Mouse (Mus musculus) cerebellum, adult 2 months (tissue): ENCODE data around the gene Dbf4. TPM values are rescaled to one million over a fixed set of nuclear protein-coding genes. Genes with fewer than 3 reads are reported as not detected.

Experiments used
- DNase-seq, 2 experiments: peaks; one replicate each; pipeline ENCODE4 v3.0.0; 2021
- H3K27ac ChIP-seq: fragments of 200-500 bp; 2 replicates; pipeline ENCODE4 v1.5.1; 2012; ENCODE audit warnings: low read length, control low read depth, inconsistent platforms; ENCODE audit not compliant: insufficient read depth
- H3K27me3 ChIP-seq: fragments of 200-500 bp; 2 replicates; pipeline ENCODE4 v1.6.1; 2012; ENCODE audit warnings: inconsistent platforms, mild to moderate bottlenecking, low read length, moderate library complexity; ENCODE audit not compliant: control insufficient read depth, insufficient read depth
- H3K4me1 ChIP-seq: fragments of 200-500 bp; 2 replicates; pipeline ENCODE4 v1.6.1; 2011; ENCODE audit warnings: low read length; ENCODE audit not compliant: control insufficient read depth, insufficient read depth
- H3K4me3 ChIP-seq: fragments of 200-500 bp; replicated peaks from 2 replicates; pipeline ENCODE3; 2011; ENCODE audit warnings: mild to moderate bottlenecking, low read depth, low read length, control low read depth; ENCODE audit not compliant: insufficient read depth
- CTCF ChIP-seq: fragments of 200-500 bp; IDR thresholded peaks from 2 replicates; pipeline ENCODE4 v1.5.1; 2011; ENCODE audit warnings: low read depth, mild to moderate bottlenecking, control low read depth, low read length, moderate library complexity, borderline replicate concordance; ENCODE audit not compliant: insufficient read depth
- POLR2A ChIP-seq: fragments of 200-500 bp; IDR thresholded peaks from 2 replicates; pipeline ENCODE4 v1.6.1; 2011; ENCODE audit warnings: low read length, control low read depth, borderline replicate concordance; ENCODE audit not compliant: insufficient read depth
- WGBS: fragments of 180-500 bp; shearing (Covaris S2); methylation state at CpG from one replicate; pipeline ENCODE4 v1.1.7; 2018; 5-methylcytosine and 5-hydroxymethylcytosine counted together
- polyA plus RNA-seq: library from polyadenylated mRNA; depleted of rRNA; stranded (reverse); fragments of >200 nt; gene quantifications from 2 replicates; pipeline ENCODE4 v1.2.3, GENCODE M21; 2012

Dbf4 gene
- polyA plus RNA-seq, 1 experiment, result 1.2 TPM

GRCm38 (mm10) chr5:8422932-8423928, 714 bp upstream of the Dbf4 start:
- Histone ChIP-seq H3K4me1 (no peaks in the 10 kb centered on the region), H3K4me3 (peak overlapping the region; percentile 99), H3K27ac (no peak overlapping the region), H3K27me3 (no peaks in the 10 kb centered on the region)
- 1% methylated on average over 40 of the region's 40 CpGs for WGBS
- no peak for TF ChIP-seq CTCF
- TF ChIP-seq POLR2A, result no peak
- peak in 1 of 2 experiments; percentile 24 for DNase-seq

DNA sequence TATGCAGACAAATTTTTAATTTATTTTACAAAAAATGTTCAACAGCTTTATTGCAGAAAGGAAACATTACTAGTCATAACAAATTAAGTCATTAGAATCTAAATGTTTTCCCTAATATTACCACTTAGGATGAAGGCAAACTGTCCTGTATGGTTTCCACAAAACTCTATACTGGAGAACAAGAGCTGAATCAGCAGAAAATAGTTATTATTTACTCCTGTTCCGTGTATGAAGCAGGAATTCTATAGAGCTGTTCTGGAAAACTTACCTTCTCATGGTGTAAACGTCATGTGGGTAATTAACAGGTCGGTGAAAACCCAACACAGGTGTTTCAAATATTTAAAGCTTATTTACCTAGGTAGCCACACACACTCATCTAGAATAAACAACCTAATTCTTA, 1.1 kb downstream of the Dbf4 start:
- Histone ChIP-seq H3K4me1 (no peaks in the 10 kb centered on the region), H3K4me3 (no peak overlapping the region), H3K27me3 (no peaks in the 10 kb centered on the region), H3K27ac (no peak overlapping the region)
- TF ChIP-seq CTCF (no peak), POLR2A (no peak)
- 13% methylated on average over 3 of the region's 3 CpGs for WGBS
- no peak for DNase-seq

- WGBS, result 23% methylated on average over 1 of the region's 1 CpGs
- no peak overlapping the region for H3K27ac ChIP-seq
- no peak for TF ChIP-seq CTCF
- no peak for TF ChIP-seq POLR2A
These were observed 5.1 kb downstream of the Dbf4 start for GRCm38 (mm10) chr5:8417443-8417842.

GRCm38 (mm10) chr5:8416683-8417413, 5.7 kb downstream of the Dbf4 start:
- WGBS, result 89% methylated on average over 3 of the region's 3 CpGs
- H3K27me3 ChIP-seq, result no peaks in the 10 kb centered on the region

More at GRCm38 (mm10) chr5:8417443-8417842, 5.1 kb downstream of the Dbf4 start:
- Histone ChIP-seq H3K4me3 (no peak overlapping the region), H3K27me3 (no peaks in the 10 kb centered on the region), H3K4me1 (no peaks in the 10 kb centered on the region)
- DNase-seq, result no peak

DNA sequence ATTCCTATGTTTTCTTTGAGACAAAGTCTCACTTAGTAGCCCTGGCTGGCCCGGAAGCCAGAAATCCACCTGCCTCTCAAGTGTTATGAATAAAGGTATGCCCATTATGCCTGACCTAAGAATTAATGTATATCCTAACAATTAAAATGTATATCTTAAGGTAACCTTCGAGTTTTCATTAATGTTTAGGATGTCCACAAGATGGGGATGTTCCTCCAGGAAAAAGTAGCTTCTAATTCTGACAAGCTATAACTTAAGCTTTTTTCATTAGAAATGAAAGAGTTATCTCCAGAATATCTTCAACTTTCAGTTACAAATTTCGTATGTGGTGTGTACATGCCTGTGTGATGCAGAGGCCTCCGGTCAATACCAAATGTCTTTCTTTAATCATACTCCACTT, 13.8 kb downstream of the Dbf4 start:
- no peak for TF ChIP-seq POLR2A
- TF ChIP-seq CTCF, result no peak
- no peak overlapping the region for H3K27ac ChIP-seq
- WGBS, result 93% methylated on average over 4 of the region's 4 CpGs
- no peaks in the 10 kb centered on the region for H3K27me3 ChIP-seq
- no peak overlapping the region for H3K4me3 ChIP-seq
- no peaks in the 10 kb centered on the region for H3K4me1 ChIP-seq
- DNase-seq, result no peak

More at GRCm38 (mm10) chr5:8416683-8417413, 5.7 kb downstream of the Dbf4 start:
- H3K4me1 ChIP-seq, result no peaks in the 10 kb centered on the region
- H3K4me3 ChIP-seq, result no peak overlapping the region
- H3K27ac ChIP-seq, result no peak overlapping the region
- TF ChIP-seq POLR2A (no peak), CTCF (no peak)
- no peak for DNase-seq

DNA sequence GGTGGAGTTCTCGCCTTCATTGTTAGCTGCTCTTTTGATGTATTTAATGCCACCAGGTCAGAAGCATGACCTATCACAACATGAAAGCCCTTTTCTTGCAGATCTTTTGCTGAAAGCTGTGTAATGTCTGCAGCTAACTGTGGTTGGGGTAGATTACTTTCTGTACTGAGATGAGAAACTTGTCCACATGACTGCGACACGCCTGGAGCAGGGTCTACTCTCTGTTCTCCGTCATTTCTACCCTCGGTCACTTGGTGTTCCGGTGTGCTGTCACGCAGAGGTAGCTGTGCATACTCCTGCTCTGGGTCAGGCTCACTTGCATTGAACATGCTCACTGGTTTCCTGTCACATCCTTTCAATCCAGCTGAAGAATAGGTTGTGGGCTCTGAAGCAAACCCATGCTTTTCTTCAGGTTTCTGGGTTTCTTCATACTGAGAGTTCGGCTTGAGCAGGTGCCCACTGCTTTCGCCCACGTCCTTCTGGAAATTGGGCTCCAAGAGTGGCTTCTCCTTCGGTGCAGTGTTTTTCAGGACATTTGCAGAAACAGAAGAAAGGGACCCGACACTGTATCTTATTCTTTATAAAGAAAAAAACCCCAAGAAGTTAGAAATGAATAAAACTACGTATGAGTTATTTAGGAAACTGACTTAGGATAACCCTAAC, 24.8 kb downstream of the Dbf4 start:
- TF ChIP-seq POLR2A, result no peak
- no peak for DNase-seq
- 93% methylated on average over 13 of the region's 13 CpGs for WGBS
- no peaks in the 10 kb centered on the region for H3K4me1 ChIP-seq
- H3K4me3 ChIP-seq, result no peak overlapping the region
- H3K27me3 ChIP-seq, result no peaks in the 10 kb centered on the region
- H3K27ac ChIP-seq, result no peak overlapping the region

GRCm38 (mm10) chr5:8393891-8394583, 28.5 kb downstream of the Dbf4 start:
- Histone ChIP-seq H3K4me3 (no peak overlapping the region), H3K4me1 (no peaks in the 10 kb centered on the region), H3K27ac (no peak overlapping the region), H3K27me3 (no peaks in the 10 kb centered on the region)
- no peak for TF ChIP-seq CTCF
- TF ChIP-seq POLR2A, result no peak
- no peak for DNase-seq
- 84% methylated on average over 1 of the region's 1 CpGs for WGBS
